Mouse (Mus musculus): ENCODE results near the gene Esrra. TPM values are rescaled to one million over a fixed set of nuclear protein-coding genes. Genes with fewer than 3 reads are reported as not detected.

Esrra gene
- polyA plus RNA-seq, 1 experiment from 2014 or later, result 3.3 TPM

Small RNAs within 50 kb of the gene (microRNA-seq; reads per million reads assigned to microRNA genes)
- 0.92 reads per million for gene Mir6990

Other genes starting within 250 kb of the Esrra start
- gene Rps6ka4, start 81.2 kb downstream of the Esrra start, polyA plus RNA-seq (2014; fragmentation: Nextera tagmentation; extraction: Ambion mirVana), result 4.2 and 4.6 TPM in 2 replicates
- 0.11 and 0.16 TPM in 2 replicates for gene Ccdc88b, start 63.6 kb downstream of the Esrra start, polyA plus RNA-seq (2014; fragmentation: Nextera tagmentation; extraction: Ambion mirVana)
- gene Trmt112, start 12.1 kb downstream of the Esrra start, polyA plus RNA-seq (2014; fragmentation: Nextera tagmentation; extraction: Ambion mirVana), result 173 and 177 TPM in 2 replicates
- gene Prdx5, start 11.7 kb downstream of the Esrra start, polyA plus RNA-seq (2014; fragmentation: Nextera tagmentation; extraction: Ambion mirVana), result 74.7 and 90.5 TPM in 2 replicates
- 0.71 and 1.3 TPM in 2 replicates for gene Catsperz, start 3.6 kb upstream of the Esrra start, polyA plus RNA-seq (2014; fragmentation: Nextera tagmentation; extraction: Ambion mirVana)
- gene Kcnk4, start 12.7 kb upstream of the Esrra start, polyA plus RNA-seq (2014; fragmentation: Nextera tagmentation; extraction: Ambion mirVana), result 0.24 and 0.31 TPM in 2 replicates
- gene Bad, start 20.0 kb upstream of the Esrra start, polyA plus RNA-seq (2014; fragmentation: Nextera tagmentation; extraction: Ambion mirVana), result 50.2 and 51.7 TPM in 2 replicates
- gene Gpr137, start 20.7 kb upstream of the Esrra start, polyA plus RNA-seq (2014; fragmentation: Nextera tagmentation; extraction: Ambion mirVana), result 19.1 and 22.6 TPM in 2 replicates
- gene Ppp1r14b, start 53.2 kb upstream of the Esrra start, polyA plus RNA-seq (2014; fragmentation: Nextera tagmentation; extraction: Ambion mirVana), result 282 and 293 TPM in 2 replicates
- 24.4 and 27.7 TPM in 2 replicates for gene Plcb3, start 54.7 kb upstream of the Esrra start, polyA plus RNA-seq (2014; fragmentation: Nextera tagmentation; extraction: Ambion mirVana)
- 70.9 and 72.7 TPM in 2 replicates for gene Fkbp2, start 58.7 kb upstream of the Esrra start, polyA plus RNA-seq (2014; fragmentation: Nextera tagmentation; extraction: Ambion mirVana)
- gene Vegfb, start 65.8 kb upstream of the Esrra start, polyA plus RNA-seq (2014; fragmentation: Nextera tagmentation; extraction: Ambion mirVana), result 37.1 and 38.7 TPM in 2 replicates
- 15.0 and 20.7 TPM in 2 replicates for gene Dnajc4, start 70.8 kb upstream of the Esrra start, polyA plus RNA-seq (2014; fragmentation: Nextera tagmentation; extraction: Ambion mirVana)
- gene Nudt22, start 74.3 kb upstream of the Esrra start, polyA plus RNA-seq (2014; fragmentation: Nextera tagmentation; extraction: Ambion mirVana), result 18.3 and 22.3 TPM in 2 replicates
- gene Trpt1, start 74.3 kb upstream of the Esrra start, polyA plus RNA-seq (2014; fragmentation: Nextera tagmentation; extraction: Ambion mirVana), result 8.9 and 9.7 TPM in 2 replicates
- gene Fermt3, start 97.7 kb upstream of the Esrra start, polyA plus RNA-seq (2014; fragmentation: Nextera tagmentation; extraction: Ambion mirVana), result 7.1 and 7.3 TPM in 2 replicates
- gene Stip1, start 118.2 kb upstream of the Esrra start, polyA plus RNA-seq (2014; fragmentation: Nextera tagmentation; extraction: Ambion mirVana), result 448 and 453 TPM in 2 replicates
- 4.1 and 5.8 TPM in 2 replicates for gene Macrod1, start 135.0 kb upstream of the Esrra start, polyA plus RNA-seq (2014; fragmentation: Nextera tagmentation; extraction: Ambion mirVana)
- gene Flrt1, start 183.9 kb upstream of the Esrra start, polyA plus RNA-seq (2014; fragmentation: Nextera tagmentation; extraction: Ambion mirVana), result 3.0 and 3.9 TPM in 2 replicates

Measured in limb, embryonic 11.5 days (tissue).